Mouse (Mus musculus): ENCODE results near the gene Col8a2.

Gene Col8a2

GRCm38 (mm10) chr4:126259523-126260160, 27.0 kb upstream of the Col8a2 start:
- peak; percentile 54 to 73 for DNase-seq (ENCODE audit: low read depth in 1 of 2, low spot score in 2 of 2)

DNA sequence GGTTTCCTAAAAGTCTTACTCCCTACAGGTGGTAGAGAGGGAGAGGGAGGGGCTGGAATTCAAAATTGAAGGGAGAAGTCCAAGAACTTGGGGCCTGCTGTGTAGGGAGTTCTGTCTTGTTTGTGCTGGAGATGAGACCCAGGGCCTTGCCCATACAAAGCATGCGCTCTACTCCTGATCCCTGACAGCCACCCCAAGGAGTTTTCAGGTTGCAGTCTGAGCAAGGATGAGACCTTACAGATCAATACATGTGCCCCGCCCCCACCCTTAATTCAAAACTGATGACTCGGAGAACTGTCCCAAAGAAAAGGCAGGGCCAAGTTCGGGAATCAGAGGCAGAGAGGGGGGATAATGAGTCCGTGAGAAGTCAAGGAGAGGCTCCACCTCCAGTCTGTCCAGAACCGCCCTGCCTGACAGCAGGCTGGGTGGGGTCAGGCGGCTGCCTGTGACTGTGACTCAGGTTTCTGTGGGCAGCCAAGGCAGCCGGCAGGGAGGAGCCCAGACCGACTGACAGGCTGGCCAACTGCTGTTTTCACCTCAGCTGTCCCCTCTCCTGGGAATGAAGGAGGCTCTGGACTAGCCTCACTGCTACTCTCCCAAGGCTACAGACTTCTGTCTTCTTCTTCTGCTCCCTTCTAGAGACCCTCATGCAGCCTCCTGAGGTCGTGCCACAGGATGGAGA, 25.9 kb upstream of the Col8a2 start:
- peak; percentile 80 to 81 for DNase-seq (ENCODE audit: low read depth in 1 of 2, low spot score in 2 of 2)

DNA sequence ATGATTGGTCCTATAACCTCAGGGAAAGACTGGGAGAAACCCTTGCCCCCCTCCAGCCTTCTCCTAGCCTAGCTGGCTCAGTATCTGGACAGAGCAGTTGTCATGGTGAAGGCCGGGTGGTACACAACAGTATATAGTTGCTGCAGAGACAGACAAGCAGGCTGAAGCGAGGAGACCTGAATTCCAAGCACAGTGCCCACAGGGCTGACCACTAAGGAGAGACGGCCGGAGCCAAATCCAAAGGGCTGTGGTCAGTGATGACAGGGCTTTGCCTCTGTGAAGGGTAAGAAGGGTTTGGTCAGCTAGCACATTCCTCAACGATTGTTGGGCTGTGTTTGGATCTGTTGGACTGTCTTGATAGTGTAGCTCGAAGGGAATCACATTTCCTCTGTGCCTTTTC, 25.3 kb upstream of the Col8a2 start:
- no peak for DNase-seq (ENCODE audit: low read depth in 1 of 2, low spot score in 2 of 2)

- DNase-seq (ENCODE audit: low read depth in 1 of 2, low spot score in 2 of 2): no peak
Measured at GRCm38 (mm10) chr4:126261675-126262074, 24.9 kb upstream of the Col8a2 start.

- peak; percentile 99 for DNase-seq (ENCODE audit: low read depth in 1 of 2, low spot score in 2 of 2)
Measured at GRCm38 (mm10) chr4:126262119-126262807, 24.3 kb upstream of the Col8a2 start, which contains the start of gene Trappc3. TSS of gene Trappc3 (plus strand) at chr4:126262325.

DNA sequence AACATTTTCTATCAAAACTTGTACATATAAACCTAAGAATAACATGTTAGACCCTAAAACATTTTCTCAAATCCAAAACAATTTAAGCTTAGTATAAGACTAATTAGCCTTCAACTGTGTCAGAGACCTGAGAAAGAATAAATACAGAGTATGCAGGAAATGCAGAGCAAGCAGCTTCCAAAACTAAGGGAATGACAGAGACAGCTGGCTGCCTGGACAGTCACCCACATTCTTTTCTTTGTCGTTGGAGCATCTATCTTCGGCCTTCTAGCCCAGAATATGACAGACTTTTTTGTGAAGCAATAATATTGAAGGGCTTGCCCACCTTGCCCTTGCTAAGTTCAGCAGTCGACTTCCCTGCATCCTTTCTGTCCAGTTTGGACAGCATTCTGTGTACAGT, 17.3 kb upstream of the Col8a2 start:
- DNase-seq (ENCODE audit: low read depth in 1 of 2, low spot score in 2 of 2): no peak

GRCm38 (mm10) chr4:126273753-126274152, 12.8 kb upstream of the Col8a2 start:
- DNase-seq (ENCODE audit: low read depth in 1 of 2, low spot score in 2 of 2): no peak

- no peak for DNase-seq (ENCODE audit: low read depth in 1 of 2, low spot score in 2 of 2)
Measured at GRCm38 (mm10) chr4:126275081-126275480, 11.5 kb upstream of the Col8a2 start.

- DNase-seq (ENCODE audit: low read depth in 1 of 2, low spot score in 2 of 2): no peak
Measured at GRCm38 (mm10) chr4:126275681-126276131, 10.9 kb upstream of the Col8a2 start.

GRCm38 (mm10) chr4:126277906-126278564, 8.6 kb upstream of the Col8a2 start:
- DNase-seq (ENCODE audit: low read depth in 1 of 2, low spot score in 2 of 2): no peak

DNA sequence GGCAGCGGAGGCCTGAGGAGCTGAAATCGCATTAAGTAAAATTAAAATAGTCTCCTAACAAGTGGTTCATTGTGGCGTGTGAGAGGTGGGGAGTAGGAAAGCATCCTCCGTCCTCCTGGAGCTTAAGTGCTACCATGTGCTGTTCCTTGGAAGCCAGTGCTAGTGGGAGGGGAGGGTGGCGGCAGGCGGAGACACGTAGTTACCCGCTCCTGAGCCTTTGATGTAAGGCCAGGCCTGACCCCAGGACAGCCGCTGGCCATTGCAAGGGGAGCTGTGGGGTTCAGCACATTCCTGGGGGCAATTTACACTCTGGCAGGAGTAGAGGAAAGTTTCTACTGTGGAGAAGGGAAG, 8.1 kb upstream of the Col8a2 start:
- DNase-seq (ENCODE audit: low read depth in 1 of 2, low spot score in 2 of 2): no peak

- no peak for DNase-seq (ENCODE audit: low read depth in 1 of 2, low spot score in 2 of 2)
Measured at GRCm38 (mm10) chr4:126278961-126279360, 7.6 kb upstream of the Col8a2 start.

- DNase-seq (ENCODE audit: low read depth in 1 of 2, low spot score in 2 of 2): no peak
Measured at GRCm38 (mm10) chr4:126281706-126282105, 4.9 kb upstream of the Col8a2 start.

- DNase-seq (ENCODE audit: low read depth in 1 of 2, low spot score in 2 of 2): no peak
Measured at GRCm38 (mm10) chr4:126283582-126283981, 3.0 kb upstream of the Col8a2 start.

GRCm38 (mm10) chr4:126287302-126287995, 856 bp downstream of the Col8a2 start:
- DNase-seq (ENCODE audit: low read depth in 1 of 2, low spot score in 2 of 2): no peak

GRCm38 (mm10) chr4:126288085-126288666, 1.6 kb downstream of the Col8a2 start:
- DNase-seq (ENCODE audit: low read depth in 1 of 2, low spot score in 2 of 2): no peak

GRCm38 (mm10) chr4:126290314-126290713, 3.7 kb downstream of the Col8a2 start:
- DNase-seq (ENCODE audit: low read depth in 1 of 2, low spot score in 2 of 2): no peak

DNA sequence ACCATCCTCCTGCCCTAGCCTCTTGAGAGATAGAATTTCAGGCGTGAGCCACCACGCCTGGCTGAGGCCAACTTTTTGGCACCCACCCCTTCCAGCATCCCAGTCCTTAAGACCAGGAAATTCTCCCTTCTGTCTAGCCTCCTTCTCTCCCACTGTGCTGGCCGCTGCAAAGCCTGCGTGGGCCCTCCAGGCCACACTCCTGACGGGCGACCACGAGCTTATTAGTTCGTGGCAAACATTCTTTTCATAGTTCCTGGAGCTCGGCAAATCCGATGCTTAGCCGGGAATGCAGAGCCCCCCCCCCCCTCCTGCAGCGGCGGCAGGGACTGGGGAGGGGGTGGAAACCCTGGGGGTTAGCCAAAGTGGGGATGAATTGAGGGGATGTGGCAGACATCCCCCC, 4.6 kb downstream of the Col8a2 start:
- no peak for DNase-seq (ENCODE audit: low read depth in 1 of 2, low spot score in 2 of 2)

DNA sequence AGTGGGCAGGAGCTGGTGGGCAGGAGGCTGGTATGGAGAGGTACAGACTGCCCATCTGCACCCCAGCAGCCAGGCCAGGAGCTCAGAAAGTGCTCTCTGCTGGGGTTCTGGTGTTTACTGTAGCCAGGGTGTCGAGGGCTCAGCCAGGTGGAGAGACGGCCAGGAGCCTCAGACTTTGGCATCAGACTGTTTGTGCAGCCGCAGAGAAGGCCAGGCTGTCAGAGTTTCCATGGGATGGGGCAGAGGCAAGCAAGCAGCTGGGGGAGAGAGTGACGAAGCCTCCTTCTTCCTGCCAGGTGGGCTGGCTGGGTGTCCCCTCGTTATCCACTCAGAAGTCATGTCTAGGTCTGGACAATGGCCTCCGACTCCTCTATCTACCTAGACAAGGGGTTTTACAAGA, 8.6 kb downstream of the Col8a2 start:
- DNase-seq (ENCODE audit: low read depth in 1 of 2, low spot score in 2 of 2): no peak

DNA sequence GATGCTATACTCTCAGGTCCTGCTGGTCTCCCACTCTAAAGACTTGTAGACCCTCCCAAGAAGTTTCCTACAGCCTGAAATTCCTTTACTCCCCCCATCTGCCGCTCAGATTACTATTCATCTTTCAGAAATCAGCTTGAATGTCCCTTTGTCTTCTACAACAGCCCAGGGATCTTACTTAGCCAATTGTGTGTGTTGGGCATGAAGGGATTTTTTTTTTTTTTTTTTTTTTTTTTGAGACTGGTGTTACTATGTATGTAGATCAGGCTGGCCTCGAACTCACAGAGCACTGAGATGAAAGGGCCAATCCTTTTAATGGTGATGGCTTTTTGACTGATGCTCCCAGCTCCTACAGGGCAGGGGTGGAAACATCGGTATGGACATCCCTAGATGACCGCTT, 9.3 kb downstream of the Col8a2 start:
- DNase-seq (ENCODE audit: low read depth in 1 of 2, low spot score in 2 of 2): no peak

GRCm38 (mm10) chr4:126296617-126297101, 10.1 kb downstream of the Col8a2 start:
- no peak for DNase-seq (ENCODE audit: low read depth in 1 of 2, low spot score in 2 of 2)

All from monocyte, adult 2 months (primary cell).